Mouse (Mus musculus): ENCODE results near the gene Repin1.

The Repin1 gene

GRCm38 (mm10) chr6:48593158-48594042 lies at the start of gene Repin1, which contains the start of gene Gm44965:
Gene Repin1, plus strand, starts transcription at chr6:48593883.
Gene Gm44965, plus strand, starts transcription at chr6:48593941.
- DNase-seq (ENCODE audit: low read depth): peak; percentile 66

- no peak for DNase-seq (ENCODE audit: low read depth)
These were observed 48.4 kb upstream of the Repin1 start for GRCm38 (mm10) chr6:48545251-48545650.

GRCm38 (mm10) chr6:48546271-48546670 lies 47.4 kb upstream of the Repin1 start:
- DNase-seq (ENCODE audit: low read depth): peak; percentile 70

DNA sequence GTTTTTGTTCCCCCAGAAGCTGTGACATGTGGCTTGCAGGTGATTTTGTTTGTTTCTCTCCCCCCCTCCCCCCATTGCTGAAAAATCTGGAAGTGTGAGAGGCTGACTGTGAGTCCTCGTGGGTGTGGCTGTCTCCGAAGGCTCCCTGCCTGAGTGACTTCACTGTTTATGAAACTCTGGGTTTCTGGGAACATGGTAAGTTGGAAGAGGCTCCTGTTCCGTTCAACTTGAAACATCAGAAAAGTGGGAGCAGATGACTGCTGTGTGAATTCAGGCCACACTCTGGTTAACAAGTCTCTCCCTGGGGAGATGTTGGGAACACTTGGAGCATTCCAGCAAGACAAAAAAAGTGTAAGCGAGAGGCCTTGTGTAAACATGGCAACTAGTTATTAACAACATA lies 46.8 kb upstream of the Repin1 start:
- no peak for DNase-seq (ENCODE audit: low read depth)

DNA sequence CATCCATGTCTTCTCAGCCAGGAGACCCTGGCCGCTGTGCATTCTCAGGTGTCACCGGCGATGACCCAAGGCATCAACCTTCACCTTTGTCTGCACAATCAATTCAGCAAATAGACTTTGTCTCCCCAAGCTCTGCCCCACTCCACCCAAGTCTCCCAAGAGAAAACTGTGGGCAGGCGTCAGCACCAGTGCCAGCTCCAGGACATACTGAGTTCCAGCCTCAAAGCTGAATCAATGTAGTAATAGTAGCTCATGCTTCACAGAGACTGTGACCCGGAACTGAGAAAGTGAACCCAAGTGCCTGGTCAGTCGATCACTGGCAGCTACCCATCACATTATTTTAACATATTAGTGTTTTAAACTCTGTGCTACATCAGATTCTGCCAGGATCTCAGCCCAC lies 45.4 kb upstream of the Repin1 start:
- no peak for DNase-seq (ENCODE audit: low read depth)

GRCm38 (mm10) chr6:48552918-48553317 lies 40.8 kb upstream of the Repin1 start:
- peak; percentile 61 for DNase-seq (ENCODE audit: low read depth)

DNA sequence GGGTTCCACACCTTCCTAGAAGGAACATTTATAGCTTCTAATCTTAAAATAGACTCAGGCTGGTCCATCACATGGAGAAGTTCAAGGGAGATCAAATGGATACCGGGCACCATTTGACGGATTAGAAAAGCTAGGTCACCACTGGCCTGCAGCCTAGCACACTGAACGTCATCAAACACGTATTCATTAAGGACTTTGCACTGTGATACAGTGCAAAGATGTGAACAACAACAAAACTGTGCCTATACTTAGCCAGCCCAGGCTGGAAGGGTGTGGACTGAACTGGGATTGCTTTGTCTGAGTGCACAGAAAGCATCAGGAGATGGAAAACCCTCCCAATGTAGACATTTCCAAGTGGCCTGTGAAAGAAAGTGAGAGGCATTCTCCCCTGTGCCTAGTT lies 39.9 kb upstream of the Repin1 start:
- DNase-seq (ENCODE audit: low read depth): no peak

- peak; percentile 98 for DNase-seq (ENCODE audit: low read depth)
These were observed 39.2 kb upstream of the Repin1 start, which contains the start of gene Lrrc61 for GRCm38 (mm10) chr6:48554280-48555103. Gene Lrrc61, plus strand, starts transcription at chr6:48554796.

- peak; percentile 55 for DNase-seq (ENCODE audit: low read depth)
These were observed 38.4 kb upstream of the Repin1 start for GRCm38 (mm10) chr6:48555104-48555890.

- DNase-seq (ENCODE audit: low read depth): no peak
These were observed 37.7 kb upstream of the Repin1 start for GRCm38 (mm10) chr6:48555956-48556355.

- no peak for DNase-seq (ENCODE audit: low read depth)
These were observed 27.9 kb upstream of the Repin1 start for GRCm38 (mm10) chr6:48565693-48566310.

DNA sequence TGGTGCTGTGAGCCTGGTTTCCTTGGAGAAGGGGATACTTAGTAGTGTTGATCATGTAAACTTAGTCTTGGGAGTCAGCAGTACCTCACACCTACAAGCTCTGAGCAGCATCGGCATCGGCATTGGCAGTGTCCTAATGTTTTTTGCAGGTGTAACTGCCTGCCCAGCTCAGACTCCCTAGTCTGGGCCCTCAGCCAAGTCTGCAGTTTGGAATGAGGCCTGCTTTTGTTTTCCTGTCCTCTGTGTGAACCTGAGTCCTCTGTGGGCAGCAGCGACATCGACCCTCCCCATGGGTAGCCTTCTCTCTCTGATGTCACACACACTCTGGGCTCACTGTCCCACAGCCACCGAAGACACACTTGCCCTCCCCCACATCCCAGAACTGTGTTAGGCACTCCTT lies 27.4 kb upstream of the Repin1 start:
- DNase-seq (ENCODE audit: low read depth): no peak

GRCm38 (mm10) chr6:48568036-48568984 lies 25.4 kb upstream of the Repin1 start:
- DNase-seq (ENCODE audit: low read depth): no peak

DNA sequence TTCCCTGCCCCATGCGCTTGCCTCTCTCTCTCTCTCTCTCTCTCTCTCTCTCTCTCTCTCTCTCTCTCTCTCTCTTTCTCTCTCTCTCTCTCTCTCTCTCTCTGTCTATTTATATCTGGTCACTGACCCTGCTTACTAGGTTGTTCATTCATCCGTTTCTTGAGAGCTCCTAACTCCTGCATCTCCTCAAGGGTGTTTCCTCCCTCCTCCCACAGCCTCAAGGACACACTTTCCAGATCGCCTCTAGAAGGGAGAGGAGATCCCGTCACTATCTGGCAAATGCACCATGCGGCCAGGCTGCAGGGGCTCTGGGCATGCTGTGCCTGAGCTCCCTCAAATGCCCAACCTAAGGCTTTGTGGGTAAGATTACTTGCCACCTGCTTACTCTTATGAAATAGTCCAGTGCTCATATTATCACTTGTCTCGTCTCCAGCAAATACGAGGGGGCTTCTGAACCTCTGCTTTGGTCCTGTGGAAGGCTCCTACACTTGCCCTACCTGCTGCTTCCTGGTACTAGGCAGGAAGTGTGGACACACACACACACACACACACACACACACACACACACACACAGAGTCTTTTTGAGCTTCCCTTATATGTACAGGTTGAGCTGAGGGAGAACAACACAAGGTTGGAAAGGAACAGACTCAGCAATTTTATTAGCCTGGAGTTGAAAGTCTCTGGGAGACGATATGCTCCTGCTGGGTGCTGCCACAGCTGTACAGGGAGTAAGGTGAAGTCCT lies 24.4 kb upstream of the Repin1 start:
- peak; percentile 57 for DNase-seq (ENCODE audit: low read depth)

DNA sequence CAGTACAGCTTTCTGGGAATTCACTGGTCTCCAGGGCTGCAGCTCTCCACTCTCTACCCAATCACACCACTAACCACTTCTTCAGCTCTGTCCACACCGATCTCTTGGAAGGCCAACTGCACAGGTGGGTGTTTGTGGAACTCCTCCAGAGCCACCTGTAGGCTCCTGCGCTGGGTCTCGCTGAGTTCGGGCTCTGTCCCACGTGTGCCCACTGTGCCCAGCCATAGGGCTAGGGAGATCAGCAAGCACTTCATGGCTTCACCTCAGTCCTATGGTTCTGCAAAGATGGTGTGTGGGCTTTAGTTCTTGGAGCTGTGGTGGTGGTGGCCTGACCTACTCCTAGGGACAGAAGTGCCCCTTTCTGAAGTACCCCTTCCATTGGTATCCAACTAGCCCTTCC lies 21.7 kb upstream of the Repin1 start:
- DNase-seq (ENCODE audit: low read depth): no peak

- no peak for DNase-seq (ENCODE audit: low read depth)
These were observed 21.1 kb upstream of the Repin1 start, which contains the start of gene Rarres2 for GRCm38 (mm10) chr6:48572572-48573061. Gene Rarres2, minus strand, starts transcription at chr6:48572789.

DNA sequence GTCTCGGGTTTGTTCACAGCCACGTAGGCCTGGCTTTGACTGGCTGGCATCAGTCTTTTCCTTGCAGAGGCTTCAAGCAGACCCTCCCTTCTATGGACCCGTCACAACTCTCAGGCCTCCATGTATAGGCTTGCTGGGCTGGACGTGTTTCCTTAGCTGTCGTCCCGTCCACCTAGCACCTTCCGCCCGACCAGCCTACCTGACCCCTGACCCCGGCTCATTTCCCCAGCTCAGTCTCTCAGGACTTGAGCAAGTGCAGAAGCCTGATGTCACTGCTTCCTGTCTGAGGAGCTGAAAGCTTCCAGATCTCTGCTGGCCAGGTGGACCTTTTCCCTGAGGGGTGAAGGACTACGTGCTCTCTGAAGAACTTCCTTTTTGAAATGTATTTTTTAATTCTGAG lies 20.4 kb upstream of the Repin1 start:
- DNase-seq (ENCODE audit: low read depth): no peak

- no peak for DNase-seq (ENCODE audit: low read depth)
These were observed 19.7 kb upstream of the Repin1 start for GRCm38 (mm10) chr6:48573981-48574380.

- DNase-seq (ENCODE audit: low read depth): no peak
These were observed 14.9 kb upstream of the Repin1 start for GRCm38 (mm10) chr6:48578736-48579135.
